Mouse (Mus musculus): ENCODE results near the gene Gpr22. TPM values are rescaled to one million over a fixed set of nuclear protein-coding genes. Genes with fewer than 3 reads are reported as not detected.

Gene Gpr22
- polyA plus RNA-seq (2017; shearing (Covaris generic)), result under 1 TPM; 0.51 to 0.72 (median 0.59) TPM

DNA sequence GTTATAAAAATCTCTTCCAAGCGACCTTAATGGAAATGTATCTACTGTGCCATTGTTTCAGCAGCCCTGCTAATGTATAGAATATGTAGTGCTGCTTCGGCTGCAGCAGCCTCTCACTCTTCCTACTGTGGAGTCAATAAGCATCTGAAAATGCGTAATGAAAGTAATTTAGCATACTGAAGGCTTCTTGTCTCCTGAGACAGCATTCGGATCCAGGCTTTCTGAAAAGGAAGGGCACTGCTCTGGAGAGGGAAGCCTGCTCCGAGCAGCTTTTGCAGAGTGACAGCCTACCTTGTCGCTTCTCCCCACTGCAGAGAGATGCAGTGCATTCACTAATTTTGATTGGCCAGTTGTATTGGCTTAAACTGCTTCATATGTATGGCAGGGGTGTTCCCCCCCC lies at the start of gene Gpr22:
Gene Gpr22, minus strand, starts transcription at position 348 of the 400 bp plus-strand sequence.
- ATAC-seq, result no peak

GRCm38 (mm10) chr12:31755885-31756755 lies 42.4 kb upstream of the Gpr22 start:
- peak; percentile 87 for ATAC-seq

DNA sequence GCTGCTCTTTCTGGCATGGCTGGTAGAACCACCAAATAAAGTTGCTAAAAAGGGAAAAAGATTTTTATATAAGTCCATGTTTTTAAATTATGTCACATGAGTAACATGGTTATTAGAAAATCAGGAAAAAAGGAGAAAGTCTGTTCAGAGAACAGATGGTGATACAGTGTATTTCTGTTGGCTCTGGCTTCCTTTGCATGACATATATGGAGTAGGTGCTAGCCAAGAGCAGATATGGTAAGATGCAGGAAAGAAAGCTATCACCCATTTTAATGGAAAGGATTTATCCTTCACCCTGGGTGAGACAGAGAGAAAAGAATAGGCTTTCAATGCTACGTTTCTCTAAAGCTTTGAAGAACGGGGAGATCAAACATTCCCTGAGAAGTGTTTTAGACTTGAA lies 40.7 kb upstream of the Gpr22 start:
- no peak for ATAC-seq

DNA sequence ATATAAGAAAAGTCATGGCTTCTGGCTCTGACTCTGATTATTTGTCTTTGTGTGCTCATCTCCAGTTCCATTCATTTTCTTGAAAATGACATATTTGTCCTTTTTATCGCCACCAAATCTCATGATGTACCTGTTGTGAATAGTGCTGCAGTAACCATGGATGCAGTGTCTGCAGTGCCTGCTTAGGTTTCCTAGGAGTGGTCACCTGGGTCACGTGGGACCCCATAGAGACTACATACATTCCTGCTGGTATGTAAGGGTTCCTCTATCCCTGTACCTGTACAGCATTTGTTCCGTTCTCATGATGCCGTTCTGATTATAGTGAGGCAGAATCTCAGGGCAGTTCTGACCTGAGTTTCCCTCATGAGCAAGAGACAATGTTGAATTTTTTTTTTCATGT lies 36.1 kb upstream of the Gpr22 start:
- no peak for ATAC-seq

DNA sequence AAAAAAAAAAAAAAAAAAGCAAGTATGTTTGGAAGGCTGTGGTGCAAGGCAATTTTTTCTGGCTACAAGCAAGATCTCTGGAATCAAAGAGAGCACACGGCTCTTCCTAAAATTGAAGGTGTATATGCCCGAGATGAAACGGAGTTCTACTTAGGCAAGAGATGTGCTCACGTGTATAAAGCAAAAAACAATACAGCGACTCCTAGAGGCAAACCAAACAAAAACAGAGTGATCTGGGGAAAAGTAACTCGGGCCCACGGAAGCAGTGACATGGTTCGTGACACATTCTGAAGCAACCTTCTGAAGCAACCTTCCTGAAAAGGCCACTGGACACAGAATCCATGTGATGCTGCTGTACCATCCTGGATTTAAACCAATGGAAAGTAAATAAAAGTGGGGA lies 33.6 kb upstream of the Gpr22 start:
- no peak for ATAC-seq

DNA sequence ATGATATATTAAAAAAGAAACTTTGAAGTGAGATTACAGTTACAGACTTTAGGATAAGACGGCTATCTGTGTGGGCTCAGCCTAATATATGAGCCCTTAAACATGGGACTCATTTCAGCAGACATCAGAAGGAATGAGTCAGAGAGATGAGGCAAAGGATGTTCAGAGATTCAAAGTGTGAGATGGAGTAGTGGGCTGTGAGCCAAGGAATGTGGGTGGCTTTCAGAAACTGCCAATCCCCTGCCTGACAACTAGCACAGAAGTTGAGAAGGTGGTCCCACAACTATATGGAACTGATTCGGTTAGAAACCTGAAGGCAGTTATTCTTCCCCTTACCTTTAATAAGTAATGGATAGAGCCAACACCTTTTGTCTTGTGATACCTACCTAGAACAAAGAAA lies 20.9 kb upstream of the Gpr22 start:
- ATAC-seq, result no peak

DNA sequence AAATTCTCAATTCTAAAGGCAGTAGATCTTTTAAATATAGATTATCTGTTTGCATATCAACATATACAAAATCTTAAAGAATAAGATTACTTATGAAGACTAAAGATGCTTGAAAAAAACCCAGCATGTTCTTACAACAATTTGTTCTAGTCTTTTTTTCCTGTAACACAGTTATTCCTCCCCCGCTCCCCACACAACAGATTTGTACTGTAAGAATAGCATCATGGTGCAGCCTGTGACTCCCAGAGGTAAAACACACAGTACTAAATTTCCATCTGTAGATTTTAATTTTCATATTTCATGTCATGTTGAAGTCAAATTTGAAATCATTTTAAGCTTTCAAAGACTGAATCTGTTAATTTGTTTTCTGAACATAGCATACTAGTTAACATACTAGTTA lies 16.4 kb upstream of the Gpr22 start:
- ATAC-seq, result no peak

DNA sequence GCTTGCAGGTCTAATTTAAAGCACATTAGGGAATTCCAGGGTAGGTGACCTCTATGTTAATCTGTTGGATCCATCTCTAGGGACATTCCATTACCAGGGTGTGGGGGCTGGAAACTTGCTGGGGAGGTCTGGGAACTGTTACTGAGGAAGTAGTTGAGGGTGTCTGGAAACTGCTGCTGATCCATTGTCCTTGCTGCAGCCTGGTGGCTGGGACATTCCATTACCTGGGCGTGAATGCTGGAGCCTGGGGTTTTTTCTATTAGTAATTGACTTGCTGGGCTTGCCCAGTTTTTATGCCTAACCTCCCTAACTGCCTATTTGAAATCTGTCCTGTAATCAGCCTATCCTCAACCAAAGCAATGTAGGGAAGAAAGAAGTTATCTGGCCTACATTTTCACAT lies 13.0 kb upstream of the Gpr22 start:
- no peak for ATAC-seq

GRCm38 (mm10) chr12:31725511-31726275 lies 11.9 kb upstream of the Gpr22 start:
- no peak for ATAC-seq

DNA sequence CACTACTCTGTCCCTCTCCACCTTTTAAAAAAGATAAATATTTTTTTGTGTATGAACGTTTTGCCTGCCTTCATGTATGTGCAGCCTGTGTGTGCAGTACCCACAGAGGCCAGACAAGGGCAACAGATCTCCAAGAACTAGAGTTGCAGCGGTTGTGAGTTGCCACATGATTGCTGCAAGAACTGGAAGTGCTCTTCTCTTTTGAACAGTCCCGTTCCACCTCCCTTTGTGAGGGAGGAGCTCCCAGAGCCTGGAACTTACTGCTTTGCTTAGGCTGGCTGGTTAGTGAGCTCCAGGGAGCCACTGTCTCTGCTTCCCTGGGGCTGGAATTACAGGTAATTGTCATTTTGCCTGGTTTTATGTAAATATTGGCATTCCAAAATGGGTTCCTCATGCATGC lies 10.8 kb upstream of the Gpr22 start:
- ATAC-seq, result no peak

- no peak for ATAC-seq
Measured at GRCm38 (mm10) chr12:31719586-31720275, 6.0 kb upstream of the Gpr22 start.

DNA sequence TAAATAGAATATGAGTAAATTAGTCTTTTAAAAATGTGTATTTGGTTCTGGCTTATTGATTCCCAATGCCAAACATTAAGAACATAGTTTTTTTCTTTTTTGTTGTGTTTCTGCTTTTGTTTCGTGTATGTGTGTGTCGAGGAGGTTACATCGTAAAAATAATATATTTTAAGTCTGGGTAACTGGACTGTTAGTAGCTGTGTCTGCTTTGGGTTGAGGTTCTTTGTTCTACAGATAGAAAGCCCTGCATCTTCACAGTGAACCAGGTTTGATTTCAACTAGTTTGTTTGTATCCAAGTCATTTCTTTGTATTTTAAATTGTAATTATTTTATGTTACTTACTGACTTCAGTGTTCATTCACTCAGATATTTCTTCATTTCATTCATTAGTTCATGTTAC lies 323 bp upstream of the Gpr22 start:
- ATAC-seq, result no peak

DNA sequence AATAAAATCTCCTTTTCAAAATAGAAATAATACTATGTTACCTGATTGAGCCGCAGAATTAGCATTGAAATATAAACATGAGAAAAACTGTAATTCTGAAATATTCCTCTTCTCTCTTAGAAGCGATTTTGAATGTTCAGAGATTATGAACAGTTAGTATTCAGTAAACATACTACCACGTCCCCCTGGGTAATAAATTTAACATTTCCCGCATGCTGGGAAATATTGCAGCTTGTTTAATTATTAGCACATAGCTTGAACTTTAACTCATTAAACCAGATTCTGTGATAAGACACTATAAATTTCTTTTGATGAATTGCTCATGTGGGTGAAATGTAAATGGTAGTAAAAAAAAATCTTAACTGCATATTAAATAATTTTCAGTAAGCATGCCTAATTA lies 1.0 kb downstream of the Gpr22 start:
- no peak for ATAC-seq

- ATAC-seq, result no peak
Measured at GRCm38 (mm10) chr12:31712233-31712632, 1.5 kb downstream of the Gpr22 start.

DNA sequence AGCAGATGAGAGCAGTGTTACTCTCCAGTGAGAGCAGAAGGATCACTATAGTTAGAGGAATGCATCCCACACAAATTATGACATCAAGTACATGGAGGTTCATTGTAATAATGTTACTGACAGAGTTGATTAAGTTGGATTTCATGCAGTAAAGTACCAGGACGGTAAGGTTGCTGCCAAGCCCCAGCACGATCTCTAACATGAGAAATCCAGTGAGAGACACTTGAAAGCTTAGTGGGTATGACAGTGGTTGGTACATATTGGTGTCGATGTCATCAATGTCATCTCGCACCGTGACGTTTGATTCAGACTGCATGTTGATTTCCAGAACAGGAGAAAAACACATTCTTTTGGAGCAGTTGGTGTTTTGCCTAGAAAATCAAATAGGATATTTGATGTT lies 4.1 kb downstream of the Gpr22 start:
- no peak for ATAC-seq

- no peak for ATAC-seq
Measured at GRCm38 (mm10) chr12:31707531-31707930, 6.2 kb downstream of the Gpr22 start.

DNA sequence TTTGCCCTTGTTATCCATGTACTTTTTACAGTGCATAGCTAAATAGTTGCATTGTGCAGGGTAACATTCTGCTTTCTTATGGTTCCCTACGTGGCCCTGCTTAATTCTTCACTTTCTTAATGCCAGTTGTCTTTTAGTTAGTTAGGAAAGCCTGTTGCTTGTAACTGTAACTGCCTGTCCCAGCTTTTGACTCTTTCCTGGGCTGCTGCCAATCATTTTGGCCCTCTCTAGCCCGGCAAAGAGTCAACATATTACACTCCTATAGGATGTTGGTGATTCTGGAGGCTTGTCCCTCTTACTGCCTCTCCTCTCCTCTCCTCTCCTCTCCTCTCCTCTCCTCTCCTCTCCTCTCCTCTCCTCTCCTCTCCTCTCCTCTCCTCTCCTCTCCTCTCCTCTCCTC lies 7.6 kb downstream of the Gpr22 start:
- no peak for ATAC-seq

GRCm38 (mm10) chr12:31703904-31704303 lies 9.8 kb downstream of the Gpr22 start:
- no peak for ATAC-seq

DNA sequence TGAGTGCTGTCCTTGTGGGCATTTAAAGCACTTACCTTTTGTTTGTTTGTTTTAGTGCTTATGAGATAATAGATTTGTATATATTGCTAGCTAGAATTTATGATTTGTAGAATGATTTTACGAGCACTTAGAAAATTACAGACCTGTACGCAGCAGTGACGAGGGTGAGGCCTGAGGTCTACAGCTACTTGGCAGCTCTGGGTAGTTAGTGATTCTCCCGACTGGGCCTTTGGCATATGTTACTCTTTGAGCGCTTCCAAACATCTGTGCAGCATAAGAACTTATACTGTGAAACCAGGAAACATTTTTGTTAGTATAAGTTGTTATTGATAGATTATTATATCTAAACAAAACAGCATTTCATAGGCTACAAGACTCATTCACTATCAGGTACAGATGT lies 12.3 kb downstream of the Gpr22 start:
- ATAC-seq, result no peak

- ATAC-seq, result no peak
Measured at GRCm38 (mm10) chr12:31700623-31701347, 13.0 kb downstream of the Gpr22 start.

DNA sequence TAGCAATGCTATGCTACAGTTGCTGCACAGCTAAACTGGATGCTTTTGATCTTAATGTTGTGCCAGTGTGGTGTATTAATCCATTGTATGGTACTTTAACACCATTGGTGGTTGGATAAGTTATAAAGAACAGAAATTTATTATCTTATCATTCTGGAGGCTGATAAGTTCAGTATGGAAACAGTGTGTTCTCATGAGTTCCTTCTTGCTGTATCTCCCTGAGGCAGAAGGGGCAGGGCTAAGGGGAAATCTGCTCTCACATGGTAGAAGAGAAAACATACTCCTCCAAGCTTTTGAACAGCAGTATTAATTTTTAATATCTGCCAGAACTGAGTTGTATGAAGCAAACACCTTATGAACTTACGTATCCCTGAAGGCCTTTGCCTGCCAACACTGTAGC lies 20.5 kb downstream of the Gpr22 start:
- ATAC-seq, result no peak

GRCm38 (mm10) chr12:31686679-31687078 lies 27.1 kb downstream of the Gpr22 start:
- ATAC-seq, result no peak

GRCm38 (mm10) chr12:31667187-31667586 lies 46.6 kb downstream of the Gpr22 start:
- no peak for ATAC-seq
